Mouse (Mus musculus): ENCODE measurements around the gene Agap1.

The Agap1 gene

DNA sequence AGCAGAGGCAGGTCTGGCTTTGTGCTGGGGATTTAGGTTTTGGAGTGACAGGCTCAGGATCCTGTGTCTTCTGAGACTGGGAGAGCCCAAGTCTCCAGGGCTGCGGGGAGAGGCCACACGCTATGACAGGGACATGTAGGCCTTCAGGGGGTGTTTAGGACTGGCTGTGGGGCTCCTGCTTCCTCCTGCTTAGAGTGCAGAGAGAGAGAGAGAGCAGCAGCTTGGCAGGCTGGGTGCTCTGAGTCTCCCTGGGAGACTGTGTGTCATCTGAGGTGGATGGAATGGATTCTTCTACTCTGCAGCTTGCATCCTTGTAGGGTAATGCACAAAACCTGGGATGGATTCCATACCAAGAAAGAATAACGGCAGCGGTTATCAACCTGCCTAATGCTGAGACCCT lies 122.4 kb downstream of the Agap1 start:
- DNase-seq (ENCODE audit: low read depth): no peak

DNA sequence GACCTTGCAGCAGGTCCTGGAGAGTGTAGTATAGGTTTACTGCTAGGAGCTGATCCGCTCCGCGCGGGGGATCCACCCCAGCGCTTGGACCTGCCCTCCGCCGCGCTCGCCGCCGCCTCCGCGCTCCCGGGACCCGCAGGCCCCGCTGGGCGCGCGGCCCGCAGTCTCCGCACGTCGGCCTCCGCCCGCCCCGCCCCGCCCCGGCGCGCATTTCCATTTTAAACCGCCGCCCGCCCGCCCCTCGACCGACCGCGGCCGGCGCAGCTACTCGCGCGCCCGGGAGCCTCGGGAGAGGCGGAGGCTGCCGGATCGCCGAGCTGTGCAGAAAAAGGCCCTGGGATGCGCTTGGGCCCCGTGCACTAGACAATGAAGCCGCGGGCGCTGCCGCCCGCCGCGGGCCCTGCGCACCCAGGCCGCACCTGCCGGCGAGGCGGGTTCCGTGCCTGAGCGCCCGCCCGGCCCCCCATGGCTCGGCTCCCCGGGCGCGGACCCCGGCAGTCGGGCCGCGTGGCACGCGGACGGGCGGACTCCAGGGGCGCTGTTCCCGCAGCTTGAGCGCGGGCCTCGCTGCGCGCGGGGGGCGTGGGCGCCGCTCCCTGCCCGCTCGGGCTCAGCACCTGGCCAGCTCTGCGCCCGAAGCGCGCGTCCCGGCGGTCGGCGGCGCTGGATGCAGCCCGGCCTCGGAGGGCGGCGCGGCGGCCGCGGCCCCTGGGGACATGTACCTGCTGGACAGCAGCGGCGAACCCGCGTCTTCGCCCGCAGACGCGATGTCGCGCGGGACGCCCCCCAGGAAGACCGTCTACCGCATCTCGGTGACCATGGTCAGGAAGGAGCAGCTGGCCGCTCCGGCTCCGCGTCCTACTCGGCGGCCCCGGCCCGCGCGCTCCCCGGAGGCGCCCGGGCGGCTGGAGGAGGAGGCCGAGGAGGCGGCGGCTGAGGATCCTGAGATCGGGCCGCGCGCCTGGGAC lies 125.7 kb downstream of the Agap1 start:
- DNase-seq (ENCODE audit: low read depth): no peak

DNA sequence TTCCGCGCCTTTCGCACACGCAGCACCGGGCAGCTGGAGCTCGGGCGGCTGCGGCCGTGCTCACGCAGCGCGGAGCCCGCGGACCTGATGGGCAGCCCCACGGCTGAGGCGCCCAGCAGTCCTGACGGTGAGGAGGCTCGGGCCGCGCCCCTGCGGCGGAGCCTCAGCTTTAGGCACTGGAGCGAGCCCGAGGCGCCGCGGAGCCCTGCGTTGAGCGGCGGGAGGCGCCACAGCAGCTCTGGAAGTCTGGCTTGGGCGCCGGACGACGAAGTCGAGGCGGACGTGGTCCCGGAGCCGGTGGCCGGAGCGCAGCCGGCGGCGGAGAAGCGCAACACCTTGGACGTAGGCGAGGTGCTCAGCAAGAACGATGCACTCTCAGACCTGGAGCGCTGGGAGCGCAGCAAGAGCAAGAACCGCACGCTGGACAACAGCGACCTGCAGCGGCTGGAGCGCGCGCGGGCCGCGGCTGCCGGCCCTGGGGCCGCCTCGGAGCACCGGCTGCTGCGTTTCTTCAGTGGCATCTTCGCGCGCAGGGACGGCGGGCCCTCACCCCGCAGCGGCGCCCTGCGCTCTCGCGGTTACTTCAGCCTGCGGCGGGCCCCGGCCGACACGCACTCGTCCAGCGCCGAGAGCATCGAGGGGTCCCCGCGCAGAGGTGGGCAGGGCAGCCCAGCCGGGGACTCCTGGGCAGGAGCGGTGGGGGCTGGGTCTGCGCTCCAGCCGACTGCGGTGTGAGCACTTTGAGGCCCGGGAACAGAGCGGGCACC lies 126.6 kb downstream of the Agap1 start:
- DNase-seq (ENCODE audit: low read depth): no peak

DNA sequence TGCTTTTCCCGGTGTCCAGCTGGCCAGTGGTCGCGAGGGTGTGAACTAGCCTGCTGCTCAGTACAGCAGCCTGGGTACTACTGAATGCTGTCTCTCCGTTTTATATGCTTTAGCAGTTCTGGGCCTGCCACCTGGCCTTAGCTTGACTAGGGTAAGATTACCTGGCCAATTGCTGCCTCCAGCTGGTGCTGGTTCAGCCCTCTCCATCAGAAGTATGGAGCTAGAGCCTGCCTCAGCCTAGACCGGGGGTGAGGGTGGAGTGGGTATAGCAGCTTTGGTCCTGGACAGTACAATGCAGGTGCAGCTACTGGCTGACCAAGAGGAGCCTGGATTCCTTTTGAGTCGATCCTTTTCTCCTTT lies 127.1 kb downstream of the Agap1 start:
- DNase-seq (ENCODE audit: low read depth): no peak

DNA sequence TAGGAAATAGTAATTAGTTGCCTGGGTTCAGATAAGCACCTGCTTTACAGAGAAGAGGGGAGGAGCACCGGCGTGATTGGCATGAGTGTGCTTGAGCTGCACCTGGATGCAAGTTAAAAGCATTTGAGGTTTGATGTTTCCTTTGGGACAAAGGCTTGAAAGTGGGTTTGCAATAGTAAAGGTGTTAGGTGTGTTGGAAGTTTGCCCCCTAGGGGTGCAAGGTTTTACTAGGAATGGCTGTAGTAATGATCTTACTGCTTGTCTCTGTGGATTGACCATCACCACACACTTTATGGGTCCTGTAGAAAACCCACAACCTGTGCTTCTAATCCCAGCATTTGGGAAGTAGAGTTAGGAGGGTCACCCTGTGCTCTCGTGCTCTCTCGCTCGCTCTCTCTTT lies 128.8 kb downstream of the Agap1 start:
- no peak for DNase-seq (ENCODE audit: low read depth)

DNA sequence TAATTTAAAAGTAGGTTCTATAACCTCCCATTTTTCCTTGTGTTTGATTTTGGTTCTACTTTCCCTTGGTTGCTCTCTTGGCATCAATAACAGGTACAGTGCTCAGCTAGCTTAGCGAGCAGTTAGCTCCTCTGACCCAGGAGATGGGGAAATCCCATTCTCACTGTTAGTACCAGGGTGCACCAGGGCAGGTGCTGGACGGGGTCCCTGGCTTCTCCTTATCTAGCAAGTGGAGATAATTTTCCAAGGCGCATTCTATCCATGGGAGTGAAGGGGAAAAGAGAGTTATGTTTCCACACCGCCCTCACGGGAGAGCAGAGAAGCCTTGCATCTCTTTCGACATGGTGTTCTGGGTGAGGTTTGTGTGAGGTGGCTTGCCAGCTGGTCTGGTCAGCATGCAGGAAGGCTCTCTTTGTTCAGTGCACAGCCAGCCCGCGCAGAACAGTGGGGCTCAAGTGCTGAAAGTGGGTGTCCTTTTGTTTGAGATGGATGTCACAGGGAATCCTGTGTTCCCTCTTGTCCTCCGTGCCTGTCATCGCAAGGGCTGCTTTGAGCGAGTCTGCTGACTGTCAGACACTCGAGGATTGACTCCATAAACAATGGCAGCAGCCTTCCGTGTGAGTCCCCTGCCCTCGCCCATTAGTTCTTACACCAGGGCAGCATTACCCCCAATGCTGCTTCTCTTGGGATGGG lies 132.5 kb downstream of the Agap1 start:
- no peak for DNase-seq (ENCODE audit: low read depth)

DNA sequence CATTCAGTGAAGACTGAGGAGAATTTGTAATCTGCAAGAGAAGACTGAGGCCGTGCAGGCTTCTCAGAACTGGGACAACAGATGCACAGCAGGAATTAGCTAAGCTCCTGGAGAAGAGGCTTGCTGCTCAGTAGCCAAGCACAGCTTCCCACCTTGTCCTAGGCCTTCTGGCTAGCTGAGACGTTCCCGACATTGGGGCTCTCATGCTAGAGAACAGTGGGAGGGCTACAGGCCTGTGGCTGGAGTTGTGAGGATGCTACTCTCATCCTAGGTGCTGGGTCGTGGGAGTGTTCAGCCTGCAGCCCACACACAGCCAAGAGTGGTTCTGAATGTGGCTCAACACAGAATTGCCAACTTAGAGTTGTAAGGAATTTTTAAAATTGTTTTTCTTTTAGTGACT lies 133.5 kb downstream of the Agap1 start:
- DNase-seq (ENCODE audit: low read depth): no peak

DNA sequence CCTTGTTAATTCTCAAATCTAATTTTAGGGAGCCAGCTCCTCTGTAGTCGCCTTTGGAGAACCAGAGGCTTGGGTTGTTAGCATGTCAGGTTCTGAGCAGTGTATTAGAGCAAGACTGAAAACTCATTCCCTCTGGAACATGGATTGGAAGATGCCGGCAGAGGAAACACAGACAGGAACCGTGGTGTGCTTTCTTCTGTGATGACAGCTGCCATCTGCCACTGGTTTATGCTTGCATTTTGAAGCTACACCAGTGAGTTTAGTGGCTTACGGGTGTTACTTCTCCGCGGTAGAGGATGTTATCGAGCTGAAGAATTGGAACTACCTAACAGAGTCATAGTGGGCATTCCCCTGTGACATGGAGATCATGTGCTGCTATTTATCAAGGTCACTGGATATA lies 136.4 kb downstream of the Agap1 start:
- DNase-seq (ENCODE audit: low read depth): no peak

DNA sequence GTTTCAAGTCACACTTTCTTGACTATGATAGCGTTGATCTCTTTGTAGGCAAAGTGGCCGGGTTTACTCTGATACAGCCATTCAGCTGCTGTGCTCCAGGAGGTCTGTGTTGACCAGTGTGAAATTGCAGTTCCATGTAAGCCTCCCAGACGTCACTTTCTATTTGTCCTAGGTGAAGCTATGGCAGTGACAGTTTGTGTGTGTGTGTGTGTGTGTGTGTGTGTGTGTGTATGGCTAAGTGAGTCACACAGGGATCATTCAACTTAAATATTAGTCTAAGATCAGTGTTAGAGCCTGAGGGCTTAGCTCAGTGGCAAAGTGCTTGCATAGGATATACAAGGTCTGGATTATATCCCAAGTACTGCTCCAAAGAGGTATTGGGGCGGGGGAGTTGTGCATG lies 138.6 kb downstream of the Agap1 start:
- DNase-seq (ENCODE audit: low read depth): no peak

DNA sequence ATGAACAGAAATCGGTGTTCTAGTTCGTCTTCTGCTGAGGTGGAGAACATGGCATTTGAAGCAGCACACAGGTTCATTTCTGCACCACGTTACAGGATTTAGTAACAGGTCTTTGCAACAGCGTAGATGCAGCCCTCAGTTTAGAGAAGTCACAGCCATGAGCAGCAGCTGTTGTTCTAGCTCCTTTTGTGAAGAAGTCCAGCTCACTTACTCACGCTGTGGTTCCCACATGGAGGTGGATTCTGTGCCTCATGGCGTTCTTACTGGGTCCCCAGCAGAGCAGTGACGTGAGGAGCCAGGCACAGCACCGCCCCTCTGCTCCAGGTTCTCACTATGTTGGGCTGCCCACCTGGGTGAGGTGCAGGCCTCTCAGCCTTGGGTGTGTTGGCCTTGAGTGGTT lies 140.4 kb downstream of the Agap1 start:
- DNase-seq (ENCODE audit: low read depth): no peak

DNA sequence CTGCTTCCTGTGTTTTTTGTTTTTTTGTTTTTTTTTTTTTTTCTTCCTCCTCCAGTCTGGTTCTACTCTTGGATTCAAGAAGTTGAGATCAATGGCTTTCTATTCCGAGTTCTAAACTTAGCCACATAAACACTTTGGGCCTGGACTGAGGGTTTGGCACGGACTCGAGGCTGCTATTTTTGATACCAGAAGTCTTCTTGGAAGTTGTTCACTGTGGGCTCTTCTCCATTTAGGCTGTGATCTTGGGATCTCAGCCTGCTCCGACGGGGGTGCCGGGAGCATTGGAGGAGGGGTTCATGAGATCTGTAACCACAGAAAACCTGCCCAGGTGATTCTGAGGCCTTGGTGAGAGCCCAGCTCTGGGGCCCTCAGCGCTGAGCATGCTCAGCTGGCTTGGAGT lies 140.8 kb downstream of the Agap1 start:
- DNase-seq (ENCODE audit: low read depth): no peak

DNA sequence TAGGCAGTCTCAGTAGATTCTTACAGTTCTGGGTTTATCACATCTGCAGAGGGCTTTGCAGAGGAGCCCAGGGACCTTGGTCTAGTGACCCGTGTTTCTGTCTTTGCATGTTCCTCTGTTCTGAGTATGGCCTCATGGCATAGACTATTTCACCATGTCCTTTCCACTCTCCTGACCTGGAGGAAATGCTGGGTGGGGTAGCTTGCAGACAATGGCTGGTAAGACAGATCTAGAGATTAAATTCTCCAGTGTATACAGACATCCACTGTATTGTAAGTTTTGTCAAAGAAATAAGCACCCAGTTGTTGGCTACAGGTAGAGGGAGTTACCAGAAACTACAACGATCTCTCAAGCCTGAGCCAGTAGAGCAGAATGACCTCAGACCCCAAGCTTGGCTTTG lies 141.6 kb downstream of the Agap1 start:
- DNase-seq (ENCODE audit: low read depth): no peak

DNA sequence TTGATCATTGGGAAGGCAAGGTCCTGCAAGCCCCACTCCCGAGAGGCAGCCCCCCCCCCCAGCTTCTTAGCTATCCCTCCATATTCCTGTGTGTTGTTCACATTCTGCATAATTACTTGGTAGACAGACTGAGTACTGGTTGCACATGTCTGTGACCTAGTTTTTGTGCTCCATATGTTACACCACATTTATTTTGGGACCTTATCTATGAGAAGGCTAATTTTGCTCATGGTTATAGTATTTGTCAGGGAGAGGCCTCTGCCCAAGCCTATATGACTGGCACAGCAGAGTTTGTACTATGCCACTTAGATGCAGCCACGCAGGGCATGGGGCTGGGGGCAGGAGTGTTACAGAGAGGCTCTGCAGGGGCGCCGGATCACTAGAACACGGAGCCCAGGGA lies 144.3 kb downstream of the Agap1 start:
- no peak for DNase-seq (ENCODE audit: low read depth)

DNA sequence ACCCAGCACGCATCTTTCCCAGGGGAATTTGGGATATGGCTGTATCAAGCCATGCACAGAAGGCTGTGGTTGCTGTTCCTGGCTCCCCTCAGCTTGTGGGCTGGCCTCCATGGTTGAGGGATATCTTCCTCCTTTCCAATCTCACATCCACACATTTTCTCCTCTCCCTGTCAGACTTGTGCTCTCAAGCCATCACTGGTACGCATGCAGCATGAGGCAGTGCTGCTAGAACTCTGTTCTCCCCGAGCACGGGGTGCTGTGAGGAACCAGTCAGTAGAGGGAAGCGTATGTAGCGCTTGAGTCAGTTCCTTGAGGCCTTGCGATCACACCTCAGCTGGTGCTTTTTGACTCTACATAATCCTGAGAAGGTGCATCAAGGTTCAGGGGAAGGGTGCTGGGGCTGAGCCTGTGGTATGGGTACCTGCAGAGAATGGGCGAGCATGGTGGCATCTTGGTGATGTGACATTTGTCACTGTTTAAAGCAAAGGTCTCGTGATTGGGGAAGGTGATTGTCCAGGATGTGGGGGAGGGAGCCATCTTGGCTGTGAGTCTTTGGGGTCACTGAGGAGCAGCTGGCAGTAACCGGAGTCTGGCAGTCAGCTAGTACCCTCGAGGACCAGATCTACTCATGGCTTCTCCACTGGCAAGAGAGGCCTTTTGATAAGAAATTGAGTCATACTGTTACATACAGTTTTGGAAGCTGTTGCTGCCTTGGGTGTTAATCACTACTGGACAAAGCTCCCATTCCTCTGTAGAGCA lies 145.6 kb downstream of the Agap1 start:
- no peak for DNase-seq (ENCODE audit: low read depth)

DNA sequence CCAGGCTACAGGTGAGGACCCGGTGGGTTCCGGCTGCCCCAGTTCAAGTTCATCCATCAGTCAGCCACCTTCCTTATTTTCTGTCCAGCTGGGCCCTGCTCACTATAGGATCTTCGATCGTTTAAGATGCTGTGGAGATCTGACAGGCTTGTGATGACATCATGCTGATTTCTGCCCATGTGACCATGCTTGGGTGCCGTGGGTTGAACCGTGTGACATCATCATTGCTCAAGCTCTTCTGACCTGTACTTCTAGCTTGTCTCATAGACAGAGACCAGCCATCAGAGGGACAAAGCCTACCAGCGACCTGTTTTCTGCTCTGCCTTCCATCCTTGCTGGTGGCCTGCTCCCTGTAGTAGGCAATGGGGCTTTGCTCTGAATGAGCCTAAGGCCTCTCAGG lies 146.7 kb downstream of the Agap1 start:
- DNase-seq (ENCODE audit: low read depth): no peak

DNA sequence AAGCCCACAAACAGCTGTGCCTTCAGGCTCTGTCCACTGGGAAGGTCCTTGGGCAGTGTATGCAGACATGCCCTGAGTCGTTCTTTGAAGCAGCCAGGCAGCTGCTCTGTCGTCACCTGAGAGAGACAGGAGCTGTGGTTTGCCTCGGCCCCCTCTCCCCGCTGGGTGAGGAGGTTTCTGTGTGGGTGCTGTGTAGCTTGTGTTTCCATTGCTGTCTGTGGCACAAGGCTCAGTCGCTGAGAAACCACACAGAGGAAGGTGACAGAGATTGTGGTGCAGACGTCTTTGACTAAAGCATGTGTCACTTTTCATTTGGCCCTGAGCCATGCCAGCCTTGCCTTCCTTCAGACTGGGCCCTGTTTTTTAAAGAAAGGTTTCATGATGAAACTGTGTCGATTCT lies 148.3 kb downstream of the Agap1 start:
- peak; percentile 8 for DNase-seq (ENCODE audit: low read depth)

DNA sequence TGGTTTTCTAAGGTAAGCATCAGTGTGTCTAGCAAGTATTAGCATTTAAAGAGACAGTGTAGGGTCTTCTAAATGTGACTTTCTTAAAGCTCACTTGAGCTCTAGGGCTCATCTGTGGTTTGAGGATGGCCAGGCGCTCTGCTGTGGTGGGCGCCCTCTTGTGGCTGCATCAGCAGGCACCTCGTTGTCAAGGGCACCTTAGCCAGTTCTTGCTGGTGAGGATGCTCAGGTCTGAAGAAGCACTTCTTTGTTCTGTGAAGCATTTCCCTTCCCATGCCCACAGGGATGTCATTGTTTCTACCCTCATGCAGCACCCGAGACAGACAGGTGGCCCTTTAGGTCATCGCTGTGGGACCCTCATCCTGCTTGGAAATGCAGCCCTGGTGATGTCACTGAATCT lies 152.0 kb downstream of the Agap1 start:
- peak; percentile 18 for DNase-seq (ENCODE audit: low read depth)

DNA sequence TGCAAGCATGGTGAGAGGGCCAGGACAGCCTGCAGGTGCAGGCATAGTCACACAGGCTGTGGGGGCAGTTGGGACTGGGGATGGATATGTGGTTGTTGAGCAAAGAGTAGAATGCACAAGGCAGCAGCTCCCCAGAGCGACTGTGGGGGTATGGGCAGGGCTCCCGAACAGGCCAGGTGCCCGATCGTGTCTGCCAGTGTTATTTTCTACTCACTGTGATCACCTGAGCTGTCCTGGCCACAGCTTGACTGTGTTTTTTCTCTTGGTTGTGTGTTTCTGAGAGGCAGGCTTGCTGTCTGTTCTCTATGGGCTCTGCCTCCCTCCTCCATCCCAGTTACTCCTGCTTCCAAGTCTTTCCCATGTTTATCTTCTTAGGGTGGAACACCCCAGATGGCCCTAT lies 154.2 kb downstream of the Agap1 start:
- no peak for DNase-seq (ENCODE audit: low read depth)

DNA sequence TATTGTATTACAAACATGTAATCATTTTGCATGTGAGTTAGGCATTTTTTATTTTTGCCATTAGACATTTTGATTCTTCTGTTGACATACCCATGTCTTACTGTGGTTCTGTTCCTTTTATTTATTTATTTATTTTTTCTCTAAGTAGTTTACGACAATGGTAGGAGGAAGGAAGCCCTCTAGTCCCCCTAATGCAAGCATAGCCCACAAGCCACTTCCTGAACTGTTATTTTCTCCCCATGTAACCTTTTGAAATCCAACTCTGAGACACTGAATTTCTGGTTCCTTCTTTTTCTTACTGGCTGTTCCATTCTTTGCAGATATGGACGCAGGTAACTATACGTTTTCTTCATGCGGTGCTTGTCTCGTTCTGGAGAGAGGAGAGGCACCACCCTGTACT lies 155.4 kb downstream of the Agap1 start:
- no peak for DNase-seq (ENCODE audit: low read depth)

DNA sequence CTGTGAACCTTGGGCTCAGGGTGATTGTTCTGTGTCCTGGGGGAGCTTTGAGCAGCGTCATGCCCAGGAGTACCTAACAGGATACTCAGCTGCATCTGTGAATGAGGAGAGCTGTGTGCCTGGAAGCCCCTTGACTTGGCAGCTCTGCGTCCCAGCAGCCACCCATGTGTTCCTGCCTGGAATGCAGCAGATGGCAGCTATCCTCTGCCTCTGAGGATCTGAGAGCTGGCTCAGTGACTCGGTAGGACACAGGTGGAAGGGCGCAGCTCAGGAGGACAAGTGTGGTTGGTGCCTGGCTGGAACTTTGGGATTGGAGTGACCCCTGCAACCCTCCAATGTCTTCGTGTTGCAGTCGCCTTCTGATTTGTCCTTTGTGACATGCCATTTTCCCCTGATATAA lies 156.9 kb downstream of the Agap1 start:
- no peak for DNase-seq (ENCODE audit: low read depth)

DNA sequence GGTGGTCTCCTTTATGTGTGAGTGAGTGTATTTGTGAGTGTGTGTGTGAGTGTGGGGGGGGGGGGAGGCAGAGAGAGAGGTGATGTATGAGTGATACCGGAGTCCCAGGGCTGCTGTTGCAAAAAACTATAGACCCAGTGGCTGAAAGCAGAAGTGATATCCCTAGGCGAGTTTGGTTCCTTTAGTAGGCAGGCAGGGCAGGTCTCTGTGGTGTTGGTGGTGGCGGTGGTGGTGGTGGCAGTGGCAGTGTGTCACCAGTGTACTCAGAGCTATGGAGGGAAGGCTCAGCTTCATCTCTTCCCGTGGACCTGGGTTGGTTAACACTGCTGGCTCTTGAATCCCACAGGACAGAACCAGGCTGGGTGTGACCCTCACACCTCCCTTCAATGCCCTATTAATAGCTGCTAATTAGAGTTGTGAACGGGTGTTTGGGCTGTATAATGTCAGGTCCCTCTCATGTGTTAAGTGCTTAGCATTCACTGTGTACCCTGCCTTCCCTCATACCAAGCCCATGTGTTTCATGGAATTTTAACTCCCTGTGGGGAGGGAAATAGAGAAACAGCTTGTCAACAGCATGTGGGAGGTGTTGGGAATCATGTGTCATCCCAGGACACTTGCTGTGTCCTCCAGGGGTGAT lies 158.7 kb downstream of the Agap1 start:
- DNase-seq (ENCODE audit: low read depth): no peak

DNA sequence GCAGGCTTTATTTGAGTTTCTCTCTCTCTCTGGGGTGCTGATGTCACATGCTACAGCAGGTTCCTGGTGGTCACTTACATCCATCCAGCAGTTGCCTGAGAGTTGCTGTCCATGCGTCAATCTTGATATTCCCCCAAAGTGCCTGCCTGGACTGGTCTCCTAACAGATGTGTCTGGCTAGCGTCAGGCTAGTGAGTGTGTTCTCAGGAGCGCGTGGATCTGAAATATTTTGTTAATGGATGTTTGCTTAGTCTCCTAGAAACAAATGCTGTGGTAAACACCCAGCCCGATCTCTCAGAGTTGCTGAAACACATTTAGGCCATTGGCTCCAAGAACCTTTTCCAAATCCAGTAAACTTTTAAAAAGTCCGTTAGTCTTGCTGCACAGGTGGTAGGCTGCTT lies 161.9 kb downstream of the Agap1 start:
- no peak for DNase-seq (ENCODE audit: low read depth)

Data from induced T-regulatory cell, adult 2 months (primary cell).